Mouse (Mus musculus): ENCODE measurements around the gene Rpl37a.
A peak's percentile ranks its signal among the peaks of the same experiment; 100 is the strongest.

DNA sequence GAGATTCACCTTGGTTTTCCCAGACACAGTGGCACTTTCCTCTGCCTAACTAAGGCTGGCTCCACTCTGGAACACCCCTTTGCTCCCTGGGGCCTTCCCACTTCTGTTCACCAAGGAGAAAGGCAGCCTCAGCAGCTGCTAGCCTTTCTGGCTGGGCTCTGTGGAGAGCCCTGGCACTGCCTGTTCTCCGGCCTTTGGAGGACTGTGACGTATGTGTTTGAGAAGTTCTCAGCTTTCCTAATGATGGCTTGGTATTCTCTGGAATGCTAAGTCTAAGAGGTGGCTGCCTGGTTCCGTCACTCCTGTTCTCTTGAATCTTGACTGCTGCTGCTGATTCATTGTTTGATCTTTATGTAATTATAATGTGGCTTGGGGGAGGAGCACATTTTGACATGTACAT is 38.0 kb upstream of the Rpl37a start:
- no peak for TF ChIP-seq CTCF (IDR thresholded peaks at IDR 0.05)
- peak; percentile 83 for TF ChIP-seq EP300 (IDR thresholded peaks at IDR 0.05)

Data from lung, postnatal 0 days (tissue).